Comparison of ENCODE assay signal across 24 mouse cellular contexts in genomic region chr2:173072948-173073347, GRCm38 (mm10). TPM values are rescaled to one million over a fixed set of nuclear protein-coding genes. Genes with fewer than 3 reads are reported as not detected.
DNase-seq lines count a peak whose midpoint lies in the region; ATAC-seq lines count a peak whose summit lies in the region.
"Had no signal": no experiment of that assay in that cellular context is flagged by ENCODE, and none has a peak within 500 bp of the region (broad histone marks: within the 10 kb centered on the region; RNA-seq: fewer than 3 reads in every experiment).

No protein-coding gene starts in this region.

- intact Hi-C loops in heart, postnatal 36 days (cut with DNase I): no loop called here

- H3K4me3 ChIP-seq in liver, embryonic 15.5 days (replicated peaks): 0 out of 2 replicates have a peak overlapping the region, but pooled peaks have one; percentile 2
- no peak overlapping the region for H3K4me3 ChIP-seq in liver, embryonic 12.5 days
- H3K4me3 ChIP-seq: embryonic facial prominence, embryonic 15.5 days; erythroblast, embryonic 14.5 days; forebrain, embryonic 10.5 days; heart, embryonic 10.5 days; hindbrain, embryonic 10.5 days; hindbrain, embryonic 15.5 days had no signal

- H3K36me3 ChIP-seq in liver, embryonic 15.5 days (replicated peaks): no peaks in the 10 kb centered on the region
- no peaks in the 10 kb centered on the region for H3K36me3 ChIP-seq in liver, embryonic 12.5 days
- H3K36me3 ChIP-seq: embryonic facial prominence, embryonic 15.5 days; forebrain, embryonic 10.5 days; heart, embryonic 10.5 days; hindbrain, embryonic 10.5 days; hindbrain, embryonic 15.5 days had no signal

- H3K4me2 ChIP-seq in liver, embryonic 15.5 days: no peak overlapping the region
- H3K4me2 ChIP-seq in liver, embryonic 12.5 days: no peak overlapping the region
- H3K4me2 ChIP-seq: embryonic facial prominence, embryonic 15.5 days; hindbrain, embryonic 15.5 days had no signal

- ATAC-seq in liver, embryonic 15.5 days (ENCODE audit: insufficient read depth): no peak; the same call in 1 of the 2 replicates
- no peak for ATAC-seq in liver, embryonic 12.5 days
- ATAC-seq in megakaryocyte, adult 5-6 weeks (ENCODE audit: poor library complexity, severe bottlenecking): peak; percentile 99
- peak; percentile 94 for ATAC-seq in neutrophil, adult 5-6 weeks (ENCODE audit: extremely low read depth, insufficient number of reproducible peaks, low FRiP score, poor library complexity, severe bottlenecking)
- ATAC-seq: forebrain, embryonic 14.5 days; Patski had no signal

- 0 out of 2 replicates have a peak, but pooled peaks cover 3% of the 10 kb centered on the region for H3K4me1 ChIP-seq in liver, embryonic 15.5 days (replicated peaks)
- no peaks in the 10 kb centered on the region for H3K4me1 ChIP-seq in liver, embryonic 12.5 days
- H3K4me1 ChIP-seq: embryonic facial prominence, embryonic 15.5 days; forebrain, embryonic 10.5 days; heart, embryonic 10.5 days; hindbrain, embryonic 10.5 days; hindbrain, embryonic 15.5 days had no signal

- H3K27me3 ChIP-seq in liver, embryonic 15.5 days: no peaks in the 10 kb centered on the region
- H3K27me3 ChIP-seq in liver, embryonic 12.5 days (replicated peaks): 0 out of 2 replicates have a peak, but pooled peaks cover 12% of the 10 kb centered on the region
- H3K27me3 ChIP-seq: embryonic facial prominence, embryonic 15.5 days; hindbrain, embryonic 15.5 days; Patski had no signal

- WGBS in liver, embryonic 15.5 days (ENCODE audit: insufficient replicate concordance): 47% methylated on average over 7 of the region's 7 CpGs
- 48% methylated on average over 7 of the region's 7 CpGs for WGBS in liver, embryonic 12.5 days (ENCODE audit: insufficient replicate concordance)

- H3K9ac ChIP-seq in liver, embryonic 15.5 days: no peak overlapping the region
- H3K9ac ChIP-seq in liver, embryonic 12.5 days: no peak overlapping the region
- H3K9ac ChIP-seq: embryonic facial prominence, embryonic 15.5 days; hindbrain, embryonic 15.5 days had no signal

- DNase-seq in lung, postnatal 36 days: peak; percentile 14
- DNase-seq in lung, postnatal 4 days: no peak
- DNase-seq in heart, postnatal 36 days: no peak
- DNase-seq in layer of hippocampus, postnatal 10 days (ENCODE audit: low spot score in 2 of 2): no peak
- DNase-seq: adrenal gland, adult 8-10 months; cerebellum, adult 2 months; cerebellum, postnatal 10 days; embryo, embryonic 11 days; heart, adult 18-20 months; heart, postnatal 10 days had no signal

- no peaks in the 10 kb centered on the region for H3K9me3 ChIP-seq in liver, embryonic 15.5 days (replicated peaks)
- peaks cover 12% of the 10 kb centered on the region; the same call in 1 of the 2 replicates for H3K9me3 ChIP-seq in liver, embryonic 12.5 days (replicated peaks)
- H3K9me3 ChIP-seq: embryonic facial prominence, embryonic 15.5 days; heart, embryonic 10.5 days; hindbrain, embryonic 15.5 days had no signal

- H3K27ac ChIP-seq in liver, embryonic 15.5 days (replicated peaks): 0 out of 2 replicates have a peak overlapping the region, but pooled peaks have one; percentile 29
- no peak overlapping the region for H3K27ac ChIP-seq in liver, embryonic 12.5 days
- H3K27ac ChIP-seq: embryonic facial prominence, embryonic 15.5 days; forebrain, embryonic 10.5 days; heart, embryonic 10.5 days; hindbrain, embryonic 10.5 days; hindbrain, embryonic 15.5 days had no signal

RNA-seq across cellular contexts. Expression of gene Ctcfl, which starts 46.4 kb away (rescaled TPM):
- polyA plus RNA-seq in liver, embryonic 15.5 days (2015; fragmentation: Nextera tagmentation; extraction: Ambion mirVana): 0.03 and 0.07 TPM in 2 replicates
- 0.04 and 0.06 TPM in 2 replicates for polyA plus RNA-seq in liver, embryonic 12.5 days (2016; fragmentation: Nextera tagmentation; extraction: Ambion mirVana)
- total RNA-seq in megakaryocyte, adult 5-6 weeks (2015): 0.11 TPM in 1 of 2 replicates, not detected in the other
- not detected in 2 replicates for total RNA-seq in megakaryocyte, adult 5-6 weeks (2017)
- total RNA-seq in neutrophil, adult 5-6 weeks (2017): not detected in 2 replicates
- total RNA-seq in heart, postnatal 36 days (2021): under 1 TPM in 1 of 2 experiments, not detected in 1; 0.14 TPM
- not detected for total RNA-seq in layer of hippocampus, postnatal 10 days (2021)
- total RNA-seq: CH12.LX had no signal
- polyA plus RNA-seq: cerebellum, adult 2 months; embryonic facial prominence, embryonic 11.5 days; erythroblast, embryonic 14.5 days; forebrain, embryonic 14.5 days; Patski had no signal

RNA-seq across cellular contexts. Expression of gene Rbm38, which starts 52.6 kb away (rescaled TPM):
- 315 and 352 TPM in 2 replicates for polyA plus RNA-seq in liver, embryonic 15.5 days (2015; fragmentation: Nextera tagmentation; extraction: Ambion mirVana)
- 305 and 313 TPM in 2 replicates for polyA plus RNA-seq in liver, embryonic 12.5 days (2016; fragmentation: Nextera tagmentation; extraction: Ambion mirVana)
- total RNA-seq in megakaryocyte, adult 5-6 weeks (2015): 124 and 143 TPM in 2 replicates
- 43.2 and 59.0 TPM in 2 replicates for total RNA-seq in megakaryocyte, adult 5-6 weeks (2017)
- total RNA-seq in neutrophil, adult 5-6 weeks (2017): 90.4 and 119 TPM in 2 replicates
- 100 to 1,000 TPM; 159 to 209 TPM for total RNA-seq in heart, postnatal 36 days (2021)
- 1 to 10 TPM; 4.4 to 6.3 TPM for total RNA-seq in layer of hippocampus, postnatal 10 days (2021)

Comparison
In these comparisons a context has a peak if more than half of its experiments do, and no peak if none do; other contexts are left out.
1. ATAC-seq: peak in megakaryocyte, adult 5-6 weeks (single experiment) and neutrophil, adult 5-6 weeks (single experiment); none in liver, embryonic 15.5 days (single experiment) and liver, embryonic 12.5 days (single experiment).
2. RNA of gene Rbm38, which starts 52.6 kb away (total RNA-seq): 159 to 209 TPM in heart, postnatal 36 days, 43.2 to 143 TPM in megakaryocyte, adult 5-6 weeks and 90.4 to 119 TPM in neutrophil, adult 5-6 weeks; 4.4 to 6.3 TPM in layer of hippocampus, postnatal 10 days; every median in the first group is over 4 times any median in the second.